Mouse (Mus musculus) ES-E14 (cell line): ENCODE results near the gene Rccd1.

Experiments
- MAFK ChIP-seq: IDR thresholded peaks from 2 replicates; pipeline ENCODE4 v1.6.1; 2014; ENCODE audit warnings: mild to moderate bottlenecking, low read depth, low read length, inconsistent platforms; ENCODE audit not compliant: insufficient read depth
- ZC3H11A ChIP-seq: IDR thresholded peaks from 2 replicates; pipeline ENCODE4 v1.6.1; 2012; ENCODE audit warnings: low read depth, mild to moderate bottlenecking, inconsistent platforms, low read length, borderline replicate concordance
- ZNF384 ChIP-seq: IDR thresholded peaks from 2 replicates; pipeline ENCODE4 v1.6.1; 2012; ENCODE audit warnings: low read depth, low read length, inconsistent platforms

DNA sequence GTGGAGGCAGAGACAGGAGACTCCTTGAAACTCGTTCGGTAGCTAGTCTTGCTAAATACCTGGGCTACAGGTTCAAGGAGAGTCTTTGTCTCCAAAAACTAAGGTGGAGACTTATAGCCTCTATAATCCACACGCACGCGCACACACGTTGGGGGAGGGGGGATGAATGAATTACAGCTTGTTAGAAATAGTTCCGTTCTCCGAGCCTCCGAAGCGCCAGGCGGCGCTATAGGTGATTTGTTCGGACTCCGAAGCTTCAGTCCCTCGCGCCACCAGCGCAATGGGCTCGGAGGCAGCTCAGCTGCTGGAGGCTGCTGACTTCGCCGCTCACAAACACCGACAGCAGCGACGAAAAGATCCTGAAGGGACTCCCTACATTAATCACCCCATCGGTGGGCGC, 18.6 kb upstream of the Rccd1 start, which contains the start of gene Hddc3:
- no peak for TF ChIP-seq MAFK
- no peak for TF ChIP-seq ZC3H11A
- no peak for TF ChIP-seq ZNF384
